Mouse (Mus musculus) gastrocnemius, adult 18-20 months (tissue): Measurements from ENCODE around the gene Gmfg. TPM values are rescaled to one million over a fixed set of nuclear protein-coding genes. Genes with fewer than 3 reads are reported as not detected.

Experiments used
- DNase-seq: peaks from one replicate; pipeline ENCODE4 v3.0.0; 2021; ENCODE audit warnings: low spot score
- total RNA-seq, 2 experiments: library from RNA; stranded (reverse); gene quantifications; 2 replicates each; pipeline ENCODE4 v1.2.3; 2021

Gene Gmfg
- total RNA-seq, 2 experiments from 2014 or later, result 0.82 to 1.8 TPM

DNA sequence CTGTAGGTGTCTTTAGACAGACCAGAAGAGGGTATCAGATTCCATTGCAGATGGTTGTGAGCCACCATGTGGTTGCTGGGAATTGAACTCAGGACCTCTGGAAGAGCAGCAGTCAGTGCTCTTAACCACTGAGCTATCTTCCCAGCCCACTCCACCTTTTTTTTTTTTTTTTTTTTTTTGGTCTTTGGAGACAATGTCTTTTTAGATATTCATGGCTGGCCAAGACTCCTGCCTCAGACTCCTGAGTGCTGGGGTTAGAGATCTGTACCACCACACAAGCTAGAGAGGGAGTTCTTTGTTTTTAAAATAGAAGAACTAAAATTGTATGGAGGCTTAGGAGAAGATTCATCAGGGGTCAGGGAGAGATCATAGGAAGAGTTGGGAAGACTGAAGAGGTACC lies 717 bp downstream of the Gmfg start:
- no peak for DNase-seq

DNA sequence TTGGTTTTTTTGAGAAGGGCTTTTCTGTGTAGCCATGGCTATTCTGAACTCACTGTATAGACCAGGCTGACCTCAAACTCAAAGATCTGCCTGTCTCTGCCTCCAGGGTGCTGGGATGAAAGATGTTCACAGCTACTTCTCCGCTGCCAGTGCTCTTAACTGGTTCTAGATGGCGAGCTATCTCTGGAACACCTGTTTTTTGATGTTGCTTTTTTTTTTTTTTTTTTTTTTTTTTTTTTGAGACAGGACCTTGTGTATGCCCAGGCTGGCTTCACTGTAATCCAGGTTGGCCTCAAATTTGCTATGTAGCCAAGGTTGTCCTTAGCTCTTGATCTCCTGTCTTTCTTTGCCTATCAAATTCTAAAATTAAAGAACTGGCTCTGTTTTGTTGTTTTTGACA lies 1.5 kb downstream of the Gmfg start:
- DNase-seq, result no peak

GRCm38 (mm10) chr7:28440739-28441138 lies 3.5 kb downstream of the Gmfg start:
- DNase-seq, result peak; percentile 10

- no peak for DNase-seq
Measured at GRCm38 (mm10) chr7:28441776-28442485, 4.7 kb downstream of the Gmfg start.

DNA sequence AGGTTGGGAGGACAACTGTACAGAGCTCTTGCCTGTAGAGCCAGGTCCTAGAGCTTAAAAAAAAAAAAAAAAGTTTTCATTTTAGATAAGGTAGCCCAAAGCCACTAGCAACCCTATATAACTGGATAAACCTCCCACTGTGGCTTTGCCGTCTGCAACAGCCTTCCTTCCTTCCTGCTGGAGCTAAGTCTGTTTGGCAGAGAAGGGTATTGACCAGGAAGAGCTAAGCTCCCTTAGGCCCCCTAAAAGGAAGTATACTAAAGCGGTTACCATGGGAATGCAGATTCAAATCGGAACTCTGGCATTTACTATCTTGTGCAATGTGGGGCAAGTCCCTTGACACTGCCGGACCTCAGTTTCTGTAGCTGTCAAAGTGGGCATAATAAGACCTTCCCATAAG lies 5.4 kb downstream of the Gmfg start:
- no peak for DNase-seq

DNA sequence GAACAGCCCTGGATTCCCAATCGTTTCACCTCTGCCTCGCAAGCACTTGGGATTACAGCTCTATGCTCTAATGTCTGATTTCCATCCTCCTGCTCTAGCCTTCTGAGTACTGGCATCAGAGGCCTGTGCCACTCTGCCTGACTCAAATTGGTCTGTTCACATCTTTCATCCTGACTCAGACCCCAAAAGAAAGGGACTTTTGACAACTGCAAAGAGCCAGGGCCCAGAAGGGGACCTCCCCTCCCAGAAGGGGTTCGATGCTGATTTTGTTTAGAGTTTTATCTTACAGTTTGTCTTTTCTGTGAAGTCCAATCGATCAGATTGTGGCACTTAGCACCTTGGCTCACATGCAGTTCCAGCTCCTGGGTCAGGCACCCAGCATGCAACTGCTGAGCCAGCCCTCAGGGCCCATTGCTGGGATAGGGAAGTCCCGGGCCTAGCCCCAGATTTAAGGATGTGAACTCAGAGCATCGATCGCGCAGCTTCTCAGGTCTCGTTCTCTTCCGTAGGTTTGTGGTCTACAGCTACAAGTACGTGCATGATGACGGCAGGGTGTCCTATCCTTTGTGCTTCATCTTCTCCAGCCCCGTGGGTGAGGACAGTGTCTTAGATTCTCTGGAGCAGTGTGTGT lies 7.2 kb downstream of the Gmfg start:
- DNase-seq, result no peak

GRCm38 (mm10) chr7:28446446-28446845 lies 9.2 kb downstream of the Gmfg start:
- DNase-seq, result peak; percentile 77

- no peak for DNase-seq
Measured at GRCm38 (mm10) chr7:28447101-28447830, 10.0 kb downstream of the Gmfg start.

GRCm38 (mm10) chr7:28447865-28448820 lies 10.9 kb downstream of the Gmfg start:
- no peak for DNase-seq

DNA sequence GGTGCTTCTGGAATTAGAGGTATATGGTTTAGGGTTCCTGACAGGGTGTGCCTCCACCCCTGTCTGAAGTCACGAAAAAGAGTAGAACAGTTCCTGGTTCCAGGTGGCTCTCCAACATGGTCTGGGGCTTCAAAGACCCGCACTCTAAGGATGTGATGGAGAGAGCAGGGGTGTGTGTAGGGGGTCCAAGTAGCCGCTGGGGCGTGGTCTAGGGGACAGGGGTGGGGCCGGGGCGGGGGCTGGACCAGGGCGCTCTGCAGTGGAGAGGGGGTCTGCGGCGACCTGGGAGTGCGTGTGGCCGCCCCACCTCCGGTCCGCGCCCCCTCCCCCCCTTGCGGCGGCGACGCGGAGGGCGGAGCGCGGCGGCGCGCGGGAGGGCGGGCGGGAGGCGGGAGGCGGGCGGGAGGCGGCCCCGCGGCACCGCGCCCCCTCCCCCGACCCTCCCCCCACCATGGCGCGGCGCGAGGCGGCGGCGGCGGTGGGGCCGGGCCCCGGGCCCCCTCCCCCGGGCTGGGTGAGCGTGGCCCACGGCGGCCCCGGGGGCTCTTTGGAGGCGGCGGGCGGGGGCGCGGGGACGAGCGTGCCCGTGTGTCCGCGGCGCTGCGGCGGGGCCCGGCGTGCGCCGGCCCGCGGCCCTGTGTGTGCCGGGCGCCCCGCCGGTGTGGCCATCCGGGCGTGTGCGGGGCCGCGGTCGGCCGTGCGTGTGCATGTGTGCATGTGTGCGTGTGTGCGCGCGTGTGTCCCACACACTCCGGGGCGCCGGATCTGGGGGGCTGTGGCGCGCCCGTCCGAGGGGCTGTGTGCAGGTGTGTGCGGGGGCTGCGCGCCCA lies 14.5 kb downstream of the Gmfg start, which contains the start of gene Lrfn1:
Gene Lrfn1 (plus strand): TSS at position 450 of the 830 bp plus-strand sequence.
- no peak for DNase-seq

GRCm38 (mm10) chr7:28452361-28453005 lies 15.2 kb downstream of the Gmfg start:
- DNase-seq, result no peak

DNA sequence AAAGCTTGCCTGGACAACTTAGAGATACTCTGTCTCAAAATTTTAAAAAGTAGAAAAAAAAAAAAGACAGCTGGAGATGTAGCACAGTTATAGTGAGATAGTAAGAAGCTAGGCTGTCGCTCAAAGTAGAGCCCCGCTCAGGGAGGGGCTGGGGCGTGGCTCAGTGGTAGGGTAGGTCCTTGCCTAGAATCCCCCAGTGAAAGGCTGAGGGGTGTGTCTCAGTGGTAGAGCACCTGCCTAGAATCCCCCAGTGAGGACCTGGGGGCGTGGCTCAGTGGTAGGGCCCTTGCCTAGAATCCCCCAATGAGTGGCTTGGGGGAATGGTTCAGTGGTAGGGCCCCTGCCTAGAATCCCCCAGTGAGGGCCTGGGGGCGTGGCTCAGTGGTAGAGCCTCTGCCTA lies 23.1 kb downstream of the Gmfg start:
- DNase-seq, result no peak

GRCm38 (mm10) chr7:28462769-28463168 lies 25.5 kb downstream of the Gmfg start:
- DNase-seq, result no peak

- no peak for DNase-seq
Measured at GRCm38 (mm10) chr7:28464416-28465212, 27.4 kb downstream of the Gmfg start.

DNA sequence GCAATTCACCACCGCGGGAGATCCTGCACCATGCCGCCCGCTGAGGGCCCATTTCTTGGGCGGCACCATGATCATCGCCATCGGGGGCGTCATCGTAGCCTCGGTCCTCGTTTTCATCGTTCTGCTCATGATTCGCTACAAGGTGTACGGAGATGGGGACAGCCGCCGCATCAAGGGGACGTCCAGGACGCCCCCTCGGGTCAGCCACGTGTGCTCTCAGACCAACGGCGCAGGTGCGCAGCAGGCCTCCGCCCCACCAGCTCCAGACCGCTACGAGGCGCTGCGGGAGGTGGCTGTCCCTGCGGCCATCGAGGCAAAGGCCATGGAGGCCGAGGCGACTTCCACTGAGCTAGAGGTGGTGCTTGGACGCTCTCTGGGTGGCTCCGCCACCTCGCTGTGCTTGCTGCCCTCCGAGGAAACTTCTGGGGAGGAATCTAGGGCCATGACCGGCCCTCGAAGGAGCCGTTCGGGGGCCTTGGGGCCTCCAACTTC lies 29.5 kb downstream of the Gmfg start:
- no peak for DNase-seq

DNA sequence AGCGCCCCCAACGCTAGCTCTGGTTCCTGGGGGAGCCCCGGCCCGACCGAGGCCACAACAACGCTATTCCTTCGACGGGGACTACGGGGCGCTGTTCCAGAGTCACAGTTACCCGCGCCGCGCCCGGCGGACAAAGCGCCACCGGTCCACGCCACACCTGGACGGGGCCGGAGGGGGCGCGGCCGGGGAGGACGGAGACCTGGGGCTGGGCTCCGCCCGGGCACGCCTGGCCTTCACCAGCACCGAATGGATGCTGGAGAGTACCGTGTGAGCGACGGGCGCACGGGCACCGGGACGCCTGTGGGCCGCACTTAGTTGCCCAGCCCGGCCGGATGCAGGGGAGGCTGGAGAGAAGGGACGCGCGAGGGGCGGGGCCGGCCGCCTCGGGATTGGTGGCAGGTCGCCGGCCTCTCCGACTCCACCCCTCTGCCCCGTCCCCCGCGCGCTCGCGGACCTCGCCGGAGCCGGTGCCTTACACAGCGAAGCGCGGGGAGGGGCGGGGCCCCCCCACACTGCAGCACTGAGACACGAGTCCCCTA lies 30.0 kb downstream of the Gmfg start:
- DNase-seq, result no peak

GRCm38 (mm10) chr7:28476191-28476590 lies 38.9 kb downstream of the Gmfg start:
- DNase-seq, result no peak

DNA sequence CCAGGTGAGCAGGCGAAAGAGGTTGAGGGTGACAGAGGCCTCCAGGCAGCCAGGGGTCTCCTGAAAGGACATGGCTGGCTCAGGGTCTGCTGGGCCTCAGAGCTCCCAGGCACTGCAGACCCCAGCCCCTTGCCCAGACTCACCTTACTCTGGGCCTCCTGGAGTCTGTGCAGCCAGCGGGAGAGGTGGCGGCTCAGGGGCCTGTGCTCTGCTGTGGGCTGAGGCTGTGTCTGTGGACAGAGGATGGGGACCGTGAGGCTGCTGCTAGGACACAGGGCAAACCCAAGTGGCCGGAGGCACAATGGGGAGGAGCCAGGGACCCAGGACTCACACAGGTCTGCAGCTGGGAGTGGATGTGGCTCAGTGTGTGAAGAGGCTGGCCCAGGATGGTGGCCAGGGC lies 40.1 kb downstream of the Gmfg start:
- DNase-seq, result no peak

DNA sequence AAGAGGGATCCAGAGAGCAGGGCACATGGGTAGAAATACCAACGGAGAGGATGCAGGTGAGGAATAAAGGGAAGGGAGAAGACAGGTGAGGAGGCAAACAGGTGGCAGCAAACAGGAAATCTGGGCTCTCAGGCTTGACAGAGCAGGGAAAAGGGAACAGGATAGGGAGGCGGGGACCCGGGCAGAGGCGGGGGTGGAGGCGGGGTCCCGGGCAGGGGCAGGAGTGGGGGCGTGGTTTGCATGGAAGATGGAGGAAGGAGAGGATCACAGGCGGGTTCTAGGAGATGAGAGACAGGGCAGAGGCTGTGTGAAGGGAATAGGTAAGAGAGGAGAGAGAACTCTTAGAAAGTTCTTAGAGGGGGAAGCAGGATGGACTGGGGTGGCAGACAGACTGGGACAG lies 41.6 kb downstream of the Gmfg start:
- no peak for DNase-seq
